Mouse (Mus musculus) CH12.LX (cell line): ENCODE data around the gene Moap1. TPM values are rescaled to one million over a fixed set of nuclear protein-coding genes. Genes with fewer than 3 reads are reported as not detected.
A peak's percentile ranks its signal among the peaks of the same experiment; 100 is the strongest.

ENCODE experiments used
- DNase-seq: peaks from one replicate; pipeline ENCODE4 v3.0.0-alpha.2; 2013; ENCODE audit errors: extremely low read depth
- H3K27ac ChIP-seq: 2 replicates; pipeline ENCODE4 v1.5.1; 2012; ENCODE audit warnings: low read depth, mild to moderate bottlenecking, control low read depth, moderate library complexity; ENCODE audit not compliant: insufficient read depth
- H3K27me3 ChIP-seq: replicated peaks from 2 replicates; pipeline ENCODE3; 2012; ENCODE audit warnings: inconsistent platforms
- H3K36me3 ChIP-seq, 2 experiments: replicated peaks in 1 of 2; 2 replicates each; pipeline versions ENCODE3 to v1.6.1; 2012; ENCODE audit warnings: inconsistent platforms in 1 of 2, low read length in 1 of 2, mild to moderate bottlenecking in 1 of 2, mixed read lengths in 1 of 2, moderate library complexity in 1 of 2; ENCODE audit not compliant: control insufficient read depth in 1 of 2, insufficient read depth in 1 of 2
- H3K4me1 ChIP-seq, 2 experiments: 2 replicates each; pipeline ENCODE4 v1.6.1; 2012; ENCODE audit warnings: inconsistent platforms in 1 of 2, moderate library complexity in 1 of 2; ENCODE audit not compliant: insufficient read depth in 2 of 2, control insufficient read depth in 1 of 2
- H3K4me2 ChIP-seq: 2 replicates; pipeline ENCODE4 v1.6.1; 2012; ENCODE audit warnings: low read depth, mild to moderate bottlenecking, control low read depth; ENCODE audit not compliant: poor library complexity, insufficient read depth, severe bottlenecking
- H3K4me3 ChIP-seq, 3 experiments: fragments of 150-350 bp in 1 of 3; sonication (generic) in 1 of 3; replicated peaks in 1 of 3; 2 replicates each; pipeline versions ENCODE3 to v1.5.1; 2011 to 2012; ENCODE audit warnings: low read depth in 2 of 3, low read length in 2 of 3, mild to moderate bottlenecking in 2 of 3, moderate library complexity in 2 of 3, control low read depth in 1 of 3, improper control_type of control experiment in 1 of 3, inconsistent platforms in 1 of 3, mixed read lengths in 1 of 3; ENCODE audit not compliant: poor library complexity in 1 of 3
- H3K79me2 ChIP-seq: replicated peaks from 2 replicates; pipeline ENCODE4 v1.6.1; 2012; ENCODE audit warnings: mild to moderate bottlenecking, moderate library complexity; ENCODE audit not compliant: control insufficient read depth, poor library complexity, insufficient read depth, severe bottlenecking; ENCODE audit errors: extremely low read depth
- H3K9ac ChIP-seq: 2 replicates; pipeline ENCODE4 v1.6.1; 2012; ENCODE audit warnings: low read depth, mild to moderate bottlenecking, control low read depth, moderate library complexity; ENCODE audit not compliant: insufficient read depth
- H3K9me3 ChIP-seq: replicated peaks from 2 replicates; pipeline ENCODE3; 2012; ENCODE audit warnings: low read length, inconsistent platforms, mixed read lengths
- CHD2 ChIP-seq: IDR thresholded peaks from 2 replicates; pipeline ENCODE4 v1.6.1; 2011; ENCODE audit warnings: low read length, improper control_type of control experiment
- CTCF ChIP-seq, 2 experiments: IDR thresholded peaks in 1 of 2; conservative IDR thresholded peaks in 1 of 2; 2 replicates each; pipeline ENCODE4 v1.5.1; 2011 to 2012; ENCODE audit warnings: low read depth in 2 of 2, low read length in 2 of 2, improper control_type of control experiment in 1 of 2, inconsistent platforms in 1 of 2, mild to moderate bottlenecking in 1 of 2, moderate library complexity in 1 of 2
- ETS1 ChIP-seq: conservative IDR thresholded peaks from 2 replicates; pipeline ENCODE4 v1.6.1; 2012; ENCODE audit warnings: low read depth, mild to moderate bottlenecking, inconsistent platforms, low read length, improper control_type of control experiment, moderate library complexity
- HCFC1 ChIP-seq: IDR thresholded peaks from 2 replicates; pipeline ENCODE4 v1.6.1; 2012; ENCODE audit warnings: low read depth, mild to moderate bottlenecking, inconsistent platforms, low read length, improper control_type of control experiment
- JUN ChIP-seq: IDR thresholded peaks from 2 replicates; pipeline ENCODE4 v1.6.1; 2011; ENCODE audit warnings: low read depth, mild to moderate bottlenecking, low read length, improper control_type of control experiment, moderate library complexity; ENCODE audit not compliant: insufficient read depth
- MAZ ChIP-seq: IDR thresholded peaks from 2 replicates; pipeline ENCODE4 v1.6.1; 2012; ENCODE audit warnings: low read depth, mild to moderate bottlenecking, inconsistent platforms, low read length, improper control_type of control experiment, moderate library complexity
- MYC ChIP-seq: IDR thresholded peaks from 2 replicates; pipeline ENCODE4 v1.6.1; 2011; ENCODE audit warnings: low read depth, mild to moderate bottlenecking, improper control_type of control experiment, low read length
- NELFE ChIP-seq: IDR thresholded peaks from 2 replicates; pipeline ENCODE4 v1.6.1; 2011; ENCODE audit warnings: low read depth, low read length, improper control_type of control experiment
- NRF1 ChIP-seq: IDR thresholded peaks from 2 replicates; pipeline ENCODE4 v1.6.1; 2014; ENCODE audit warnings: low read depth, mild to moderate bottlenecking, inconsistent platforms, low read length, improper control_type of control experiment, moderate library complexity
- POLR2AphosphoS2 ChIP-seq: IDR thresholded peaks from 2 replicates; pipeline ENCODE4 v1.6.1; 2011; ENCODE audit warnings: low read depth, low read length, improper control_type of control experiment
- RAD21 ChIP-seq: IDR thresholded peaks from 2 replicates; pipeline ENCODE4 v1.6.1; 2011; ENCODE audit warnings: low read depth, mild to moderate bottlenecking, low read length, improper control_type of control experiment, moderate library complexity
- SMC3 ChIP-seq: IDR thresholded peaks from 2 replicates; pipeline ENCODE4 v1.6.1; 2011; ENCODE audit warnings: low read depth, low read length, improper control_type of control experiment
- TCF12 ChIP-seq: IDR thresholded peaks from 2 replicates; pipeline ENCODE4 v1.6.1; 2014; ENCODE audit warnings: low read depth, mild to moderate bottlenecking, inconsistent platforms, low read length, improper control_type of control experiment
- USF1 ChIP-seq: IDR thresholded peaks from 2 replicates; pipeline ENCODE4 v1.6.1; 2014; ENCODE audit warnings: low read depth, mild to moderate bottlenecking, inconsistent platforms, low read length, improper control_type of control experiment
- ZC3H11A ChIP-seq: IDR thresholded peaks from 2 replicates; pipeline ENCODE4 v1.6.1; 2012; ENCODE audit warnings: low read depth, mild to moderate bottlenecking, inconsistent platforms, low read length, improper control_type of control experiment
- dilution Hi-C: fragments of 300-500 bp; cut with MboI; formaldehyde crosslinking; loops from 2 replicates; pipeline ENCODE4 v1.14.3; 2020; ENCODE audit warnings: low sequenced_read_pairs; ENCODE audit not compliant: extremely low pct_unique_long_range_greater_than_20kb, extremely low pct_ligation_motif_present
- in situ Hi-C: fragments of 300-500 bp; cut with MboI; formaldehyde crosslinking; loops from 3 replicates; pipeline ENCODE4 v1.14.3; 2019; ENCODE audit warnings: low sequenced_read_pairs, low pct_ligation_motif_present, low pct_unique_long_range_greater_than_20kb, mixed read lengths
- polyA plus RNA-seq: library from polyadenylated mRNA; unstranded; fragments of >175 nt; gene quantifications from 2 replicates; pipeline ENCODE4 v1.2.1, GENCODE M21; 2012; ENCODE audit warnings: low read depth; ENCODE audit not compliant: insufficient read length
- total RNA-seq, 2 experiments: library from RNA; depleted of rRNA; stranded (reverse); fragments of 300-350 nt in 1 of 2; fragments of >200 nt in 1 of 2; gene quantifications; 2 replicates each; pipeline ENCODE4 v1.2.3; 2012 to 2014

The Moap1 gene
- total and polyA plus RNA-seq, 3 experiments: 5.5 to 7.1 (median 6.1) TPM

DNA sequence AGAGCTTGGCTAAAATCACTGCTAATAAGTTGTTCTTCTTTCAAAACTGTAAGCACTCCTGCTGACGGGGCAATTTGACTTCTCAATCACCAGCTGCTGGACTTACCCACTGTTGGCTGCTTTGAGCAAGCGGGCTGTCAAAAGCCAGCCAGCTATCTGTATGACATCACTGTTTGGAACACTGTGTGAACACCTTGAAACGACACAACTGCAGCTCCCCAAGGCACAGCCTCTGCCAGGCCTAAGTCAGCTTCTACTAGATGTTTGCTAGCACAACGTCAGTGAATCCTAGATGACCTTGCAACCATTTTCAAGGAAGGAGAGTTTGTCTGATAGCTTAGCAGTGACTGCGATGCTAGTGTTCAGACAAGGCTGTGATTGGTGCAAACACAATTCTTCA, 4.4 kb downstream of the Moap1 start:
- DNase-seq: no peak
- Histone ChIP-seq H3K9me3 (no peaks in the 10 kb centered on the region), H3K36me3 (peaks cover 2 to 14% of the 10 kb centered on the region in 2 experiments), H3K4me1 (peaks cover 0 to 15% of the 10 kb centered on the region in 2 experiments; a peak in 2 of 4 replicates), H3K9ac (no peak overlapping the region), H3K27me3 (no peaks in the 10 kb centered on the region), H3K27ac (no peak overlapping the region), H3K79me2 (no peaks in the 10 kb centered on the region)
- in situ Hi-C loops: no loop called here
- no peak for TF ChIP-seq USF1
- no peak for TF ChIP-seq MAZ
- TF ChIP-seq MYC: no peak
- no peak for TF ChIP-seq POLR2AphosphoS2
- no peak for TF ChIP-seq ETS1
- TF ChIP-seq CHD2: no peak
- no peak for TF ChIP-seq SMC3
- no peak for TF ChIP-seq HCFC1
- TF ChIP-seq JUN: no peak
- no peak for TF ChIP-seq NRF1
- TF ChIP-seq ZC3H11A: no peak
- TF ChIP-seq, all 38 proteins: peak for 0
- dilution Hi-C loops: no loop called here
- H3K4me3 ChIP-seq: no peak overlapping the region
- H3K4me2 ChIP-seq: no peak overlapping the region

DNA sequence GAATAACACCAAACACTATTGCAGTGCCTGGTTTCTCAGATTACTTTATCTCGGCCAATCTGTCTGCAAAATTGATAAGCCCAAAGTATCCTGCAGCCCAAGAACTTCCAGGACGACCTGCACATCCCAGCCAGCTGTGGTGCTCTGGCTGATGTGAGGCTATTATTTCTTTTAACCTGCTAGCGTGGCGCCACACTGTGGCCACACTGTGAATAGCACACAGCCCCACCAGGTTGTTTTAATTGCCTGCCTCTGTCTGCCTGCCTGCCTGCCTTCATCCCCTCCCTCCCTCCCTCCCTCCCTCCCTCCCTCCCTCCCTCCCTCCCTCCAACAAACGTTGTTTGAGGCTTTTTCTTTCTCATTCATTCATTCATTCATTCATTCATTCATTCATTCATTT, 10.1 kb downstream of the Moap1 start:
- no peak overlapping the region for H3K4me3 ChIP-seq
- no peak overlapping the region for H3K9ac ChIP-seq
- peaks cover 0 to 7% of the 10 kb centered on the region in 2 experiments; a peak in 1 of 4 replicates for H3K4me1 ChIP-seq
- H3K4me2 ChIP-seq: no peak overlapping the region
- no peaks in the 10 kb centered on the region for H3K27me3 ChIP-seq
- DNase-seq: peak; percentile 67
- in situ Hi-C loops: no loop called here
- TF ChIP-seq CTCF (conservative IDR thresholded peaks at IDR 0.05 in 1 of 2, IDR thresholded peaks at IDR 0.05 in 1 of 2; ENCODE audit: low read depth in 2 of 2, low read length in 2 of 2) (peak; percentile 56 to 81; a peak in 3 of 4 replicates), RAD21 (peak; percentile 74), SMC3 (peak; percentile 68), NELFE (no peak), TCF12 (no peak), ZC3H11A (no peak)
- no peaks in the 10 kb centered on the region for H3K36me3 ChIP-seq
- H3K79me2 ChIP-seq: no peaks in the 10 kb centered on the region
- no peak overlapping the region for H3K27ac ChIP-seq
- dilution Hi-C loops: no loop called here
- H3K9me3 ChIP-seq: no peaks in the 10 kb centered on the region
